10 mouse cellular contexts compared by ENCODE assay signal in genomic region chr7:89773926-89774325, GRCm38 (mm10).
DNase-seq lines count a peak whose midpoint lies in the region; ATAC-seq lines count a peak whose summit lies in the region.
"Had no signal": no experiment of that assay in that cellular context is flagged by ENCODE, and none has a peak within 500 bp of the region (broad histone marks: within the 10 kb centered on the region; RNA-seq: fewer than 3 reads in every experiment).

No protein-coding gene starts in this region.

- H3K4me3 ChIP-seq in heart, embryonic 12.5 days, result no peak overlapping the region
- no peak overlapping the region for H3K4me3 ChIP-seq in lung, embryonic 15.5 days
- H3K4me3 ChIP-seq in embryonic facial prominence, embryonic 12.5 days, result no peak overlapping the region
- no peak overlapping the region for H3K4me3 ChIP-seq in limb, embryonic 15.5 days
- H3K4me3 ChIP-seq: neural tube, embryonic 12.5 days had no signal

- no peak for DNase-seq in heart, postnatal 25 days (ENCODE audit: low spot score)
- no peak for DNase-seq in lung, adult 18-20 months
- no peak for DNase-seq in adrenal gland, adult 2 months
- DNase-seq in gastrocnemius, adult 8-10 months (ENCODE audit: low spot score in 2 of 2), result no peak

- peak overlapping the region; percentile 48; the same call in 1 of the 2 replicates for H3K27ac ChIP-seq in heart, embryonic 12.5 days (ENCODE audit: poor library complexity, severe bottlenecking)
- H3K27ac ChIP-seq in lung, embryonic 15.5 days, result peak overlapping the region; percentile 89
- peak overlapping the region; percentile 58; the same call in 1 of the 2 replicates for H3K27ac ChIP-seq in embryonic facial prominence, embryonic 12.5 days
- peak overlapping the region; percentile 17; the same call in 1 of the 2 replicates for H3K27ac ChIP-seq in limb, embryonic 15.5 days
- H3K27ac ChIP-seq: macrophage; neural tube, embryonic 12.5 days had no signal

- H3K9ac ChIP-seq in heart, embryonic 12.5 days, result no peak overlapping the region
- H3K9ac ChIP-seq in lung, embryonic 15.5 days, result no peak overlapping the region
- H3K9ac ChIP-seq in embryonic facial prominence, embryonic 12.5 days, result no peak overlapping the region
- H3K9ac ChIP-seq in limb, embryonic 15.5 days, result no peak overlapping the region
- H3K9ac ChIP-seq: neural tube, embryonic 12.5 days had no signal

- H3K4me1 ChIP-seq in heart, embryonic 12.5 days (replicated peaks), result peaks cover 8% of the 10 kb centered on the region
- peaks cover 25% of the 10 kb centered on the region for H3K4me1 ChIP-seq in lung, embryonic 15.5 days
- H3K4me1 ChIP-seq in embryonic facial prominence, embryonic 12.5 days, result peaks cover 23% of the 10 kb centered on the region
- H3K4me1 ChIP-seq in limb, embryonic 15.5 days, result peaks cover 27% of the 10 kb centered on the region

- no peak overlapping the region for H3K4me2 ChIP-seq in heart, embryonic 12.5 days
- peak overlapping the region; percentile 24; the same call in 1 of the 2 replicates for H3K4me2 ChIP-seq in lung, embryonic 15.5 days
- no peak overlapping the region for H3K4me2 ChIP-seq in embryonic facial prominence, embryonic 12.5 days (replicated peaks)
- H3K4me2 ChIP-seq in limb, embryonic 15.5 days, result no peak overlapping the region
- H3K4me2 ChIP-seq: neural tube, embryonic 12.5 days had no signal

- no peaks in the 10 kb centered on the region for H3K36me3 ChIP-seq in heart, embryonic 12.5 days
- H3K36me3 ChIP-seq in lung, embryonic 15.5 days, result no peaks in the 10 kb centered on the region
- no peaks in the 10 kb centered on the region for H3K36me3 ChIP-seq in embryonic facial prominence, embryonic 12.5 days
- H3K36me3 ChIP-seq in limb, embryonic 15.5 days, result no peaks in the 10 kb centered on the region
- H3K36me3 ChIP-seq: neural tube, embryonic 12.5 days had no signal

- intact Hi-C loops in heart, postnatal 25 days (cut with DNase I), result loop anchor here (5.0 kb wide), 1 partner anchor 47 kb away; no protein-coding TSS in a partner anchor

- no peaks in the 10 kb centered on the region for H3K27me3 ChIP-seq in heart, embryonic 12.5 days (replicated peaks)
- H3K27me3 ChIP-seq in lung, embryonic 15.5 days, result no peaks in the 10 kb centered on the region
- no peaks in the 10 kb centered on the region for H3K27me3 ChIP-seq in embryonic facial prominence, embryonic 12.5 days
- H3K27me3 ChIP-seq in limb, embryonic 15.5 days, result no peaks in the 10 kb centered on the region
- H3K27me3 ChIP-seq: neural tube, embryonic 12.5 days had no signal

- WGBS in heart, embryonic 12.5 days, result 32% methylated on average over 2 of the region's 2 CpGs
- WGBS in lung, embryonic 15.5 days, result 20% methylated on average over 2 of the region's 2 CpGs
- 10% methylated on average over 2 of the region's 2 CpGs for WGBS in embryonic facial prominence, embryonic 12.5 days
- 13% methylated on average over 2 of the region's 2 CpGs for WGBS in limb, embryonic 15.5 days

- no peak for ATAC-seq in heart, embryonic 12.5 days (ENCODE audit: insufficient number of reproducible peaks, low FRiP score)
- no peak; the same call in 1 of the 2 replicates for ATAC-seq in lung, embryonic 15.5 days (ENCODE audit: borderline replicate concordance, extremely low read depth, low FRiP score, low TSS enrichment)
- no peak for ATAC-seq in embryonic facial prominence, embryonic 12.5 days (ENCODE audit: insufficient number of reproducible peaks, insufficient read depth, low FRiP score, low TSS enrichment)
- ATAC-seq in limb, embryonic 15.5 days (ENCODE audit: insufficient number of reproducible peaks, low FRiP score, low TSS enrichment, low read depth), result no peak

- peaks cover 6% of the 10 kb centered on the region; the same call in 1 of the 2 replicates for H3K9me3 ChIP-seq in heart, embryonic 12.5 days (replicated peaks)
- H3K9me3 ChIP-seq in lung, embryonic 15.5 days, result no peaks in the 10 kb centered on the region
- 0 out of 2 replicates have a peak, but pooled peaks cover 5% of the 10 kb centered on the region for H3K9me3 ChIP-seq in embryonic facial prominence, embryonic 12.5 days
- H3K9me3 ChIP-seq in limb, embryonic 15.5 days, result no peaks in the 10 kb centered on the region
- H3K9me3 ChIP-seq: neural tube, embryonic 12.5 days had no signal

Comparison
In these comparisons a context has a peak if more than half of its experiments do, and no peak if none do; other contexts are left out.
1. H3K27ac ChIP-seq: peak in every context shown above with its lines; median percentile 89 in lung, embryonic 15.5 days; 58 in embryonic facial prominence, embryonic 12.5 days; 48 in heart, embryonic 12.5 days; 17 in limb, embryonic 15.5 days.